Mouse (Mus musculus) CD4-positive naive resting alpha-beta T cell, adult 76 days (primary cell): Measurements from ENCODE around the gene Khdc1c. TPM values are rescaled to one million over a fixed set of nuclear protein-coding genes. Genes with fewer than 3 reads are reported as not detected.

Experiments used
- total RNA-seq: library from RNA; stranded (reverse); gene quantifications from one replicate; pipeline ENCODE4 v1.2.4, GENCODE M21; 2023

The Khdc1c gene
- not detected for total RNA-seq

DNA sequence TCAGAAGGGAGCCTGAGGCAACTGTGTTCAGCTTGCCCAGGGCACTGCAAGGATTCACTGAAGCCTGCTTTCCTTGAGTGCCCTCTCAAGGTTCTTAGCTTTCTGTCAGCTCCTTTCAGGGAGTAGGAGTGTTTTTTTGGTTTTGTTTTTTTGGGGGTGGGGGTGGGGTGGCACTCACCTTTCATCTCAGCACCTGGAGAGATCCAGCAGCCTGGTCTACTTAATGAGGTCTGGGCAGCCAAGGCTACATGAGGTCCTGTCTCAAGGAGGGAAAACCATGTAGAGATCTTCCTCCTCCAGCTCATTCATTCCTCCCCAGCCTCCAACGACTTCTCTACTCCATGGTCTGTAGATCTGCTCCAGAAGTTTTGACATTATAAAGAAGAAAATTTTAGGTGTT lies at the start of gene Khdc1c:
TSS of gene Khdc1c (plus strand) at position 301 of the 400 bp plus-strand sequence.

DNA sequence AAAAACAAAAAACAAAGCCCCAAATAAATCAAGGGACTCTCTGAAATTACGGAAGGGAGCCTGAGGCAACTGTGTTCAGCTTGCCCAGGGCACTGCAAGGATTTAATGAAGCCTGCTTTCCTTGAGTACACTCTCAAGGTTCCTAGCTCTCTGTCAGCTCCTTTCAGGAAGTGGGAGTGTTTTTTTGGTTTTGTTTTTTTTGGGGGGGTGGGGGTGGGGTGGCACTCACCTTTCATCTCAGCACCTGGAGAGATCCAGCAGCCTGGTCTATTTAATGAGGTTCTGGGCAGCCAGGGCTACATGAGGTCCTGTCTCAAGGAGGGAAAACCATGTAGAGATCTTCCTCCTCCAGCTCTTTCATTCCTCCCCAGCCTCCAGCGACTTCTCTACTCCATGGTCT lies 18.8 kb upstream of the Khdc1c start, which contains the start of gene Khdc1a:
TSS of gene Khdc1a (plus strand) at position 301 of the 400 bp plus-strand sequence.

DNA sequence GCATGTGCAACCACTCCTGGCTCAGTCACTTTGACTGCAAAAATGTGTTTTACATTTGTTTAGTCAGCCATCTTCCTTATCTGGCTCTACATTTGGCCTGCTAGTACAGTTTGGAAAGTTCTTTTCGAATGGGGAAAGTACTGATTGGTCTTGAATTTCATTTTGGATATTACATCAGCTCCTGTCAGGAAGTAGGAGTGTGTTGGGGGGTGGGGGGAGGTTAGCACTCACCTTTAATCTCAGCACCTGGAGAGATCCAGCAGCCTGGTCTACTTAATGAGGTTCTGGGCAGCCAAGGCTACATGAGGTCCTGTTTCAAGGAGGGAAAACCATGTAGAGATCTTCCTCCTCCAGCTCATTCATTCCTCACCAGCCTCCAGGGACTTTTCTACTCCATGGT lies 15.1 kb downstream of the Khdc1c start, which contains the start of gene Khdc1b:
TSS of gene Khdc1b (plus strand) at position 301 of the 400 bp plus-strand sequence.

Other genes starting within 250 kb of the Khdc1c start
- gene Tmem14a, start 149.8 kb upstream of the Khdc1c start, total RNA-seq: 1.1 TPM
- gene Gsta3, start 127.7 kb upstream of the Khdc1c start, total RNA-seq: not detected
- not detected for gene Khdc1a, start 18.7 kb upstream of the Khdc1c start, total RNA-seq
- not detected for gene Khdc1b, start 15.2 kb downstream of the Khdc1c start, total RNA-seq